Mouse (Mus musculus) erythroid progenitor cell, adult 5-6 weeks (primary cell): ENCODE data around the gene Art3. TPM values are rescaled to one million over a fixed set of nuclear protein-coding genes. Genes with fewer than 3 reads are reported as not detected.

ENCODE experiments used
- total RNA-seq, 2 experiments: library from RNA; stranded (forward) in 1 of 2; stranded (reverse) in 1 of 2; fragments of 150-400 nt in 1 of 2; fragments of 186-747, 209-891 nt in 1 of 2; gene quantifications; 2 replicates each; pipeline versions ENCODE4 v1.2.3 to v1.2.4; 2015 to 2017; ENCODE audit warnings: low replicate concordance in 2 of 2

Gene Art3
- total RNA-seq, 2 experiments from 2014 or later, result not detected

Other genes with a start within 250 kb of the Art3 start
- 40.0 and 47.8 TPM in 2 replicates for gene G3bp2, start 248.1 kb upstream of the Art3 start, total RNA-seq (2015; ENCODE audit: low replicate concordance)
- 60.5 and 68.3 TPM in 2 replicates for gene G3bp2, start 248.1 kb upstream of the Art3 start, total RNA-seq (2017; ENCODE audit: low replicate concordance)
- 28.5 and 44.9 TPM in 2 replicates for gene Uso1, start 193.9 kb upstream of the Art3 start, total RNA-seq (2015; ENCODE audit: low replicate concordance)
- gene Uso1, start 193.9 kb upstream of the Art3 start, total RNA-seq (2017; ENCODE audit: low replicate concordance), result 20.8 and 36.7 TPM in 2 replicates
- not detected in 2 replicates for gene U90926, start 116.4 kb upstream of the Art3 start, total RNA-seq (2015; ENCODE audit: low replicate concordance)
- not detected in 2 replicates for gene U90926, start 116.4 kb upstream of the Art3 start, total RNA-seq (2017; ENCODE audit: low replicate concordance)
- gene Ppef2, start 75.5 kb upstream of the Art3 start, total RNA-seq (2015; ENCODE audit: low replicate concordance), result not detected in 2 replicates
- not detected in 2 replicates for gene Ppef2, start 75.5 kb upstream of the Art3 start, total RNA-seq (2017; ENCODE audit: low replicate concordance)
- gene Naaa, start 53.7 kb upstream of the Art3 start, total RNA-seq (2015; ENCODE audit: low replicate concordance), result 8.8 and 26.7 TPM in 2 replicates
- 7.8 and 8.3 TPM in 2 replicates for gene Naaa, start 53.7 kb upstream of the Art3 start, total RNA-seq (2017; ENCODE audit: low replicate concordance)
- gene Sdad1, start 21.3 kb upstream of the Art3 start, total RNA-seq (2015; ENCODE audit: low replicate concordance), result 7.9 and 8.0 TPM in 2 replicates
- 6.9 and 8.0 TPM in 2 replicates for gene Sdad1, start 21.3 kb upstream of the Art3 start, total RNA-seq (2017; ENCODE audit: low replicate concordance)
- 0.84 and 2.5 TPM in 2 replicates for gene Cxcl9, start 3.7 kb upstream of the Art3 start, total RNA-seq (2015; ENCODE audit: low replicate concordance)
- gene Cxcl9, start 3.7 kb upstream of the Art3 start, total RNA-seq (2017; ENCODE audit: low replicate concordance), result 1.4 and 23.5 TPM in 2 replicates
- 6.1 and 18.4 TPM in 2 replicates for gene Cxcl10, start 17.1 kb downstream of the Art3 start, total RNA-seq (2015; ENCODE audit: low replicate concordance)
- gene Cxcl10, start 17.1 kb downstream of the Art3 start, total RNA-seq (2017; ENCODE audit: low replicate concordance), result 1.7 and 2.8 TPM in 2 replicates
- gene Nup54, start 103.4 kb downstream of the Art3 start, total RNA-seq (2015; ENCODE audit: low replicate concordance), result 22.3 and 32.3 TPM in 2 replicates
- gene Nup54, start 103.4 kb downstream of the Art3 start, total RNA-seq (2017; ENCODE audit: low replicate concordance), result 16.3 and 19.8 TPM in 2 replicates
- gene Scarb2, start 175.0 kb downstream of the Art3 start, total RNA-seq (2015; ENCODE audit: low replicate concordance), result 5.9 and 11.2 TPM in 2 replicates
- 9.8 and 13.3 TPM in 2 replicates for gene Scarb2, start 175.0 kb downstream of the Art3 start, total RNA-seq (2017; ENCODE audit: low replicate concordance)
- gene Fam47e, start 223.2 kb downstream of the Art3 start, total RNA-seq (2015; ENCODE audit: low replicate concordance), result not detected in 2 replicates
- gene Fam47e, start 223.2 kb downstream of the Art3 start, total RNA-seq (2017; ENCODE audit: low replicate concordance), result not detected in 2 replicates